Mouse (Mus musculus) ES-Bruce4 (cell line): ENCODE measurements around the gene Osbpl9.

Source experiments
- EP300 ChIP-seq: IDR thresholded peaks from 2 replicates; pipeline ENCODE4 v1.6.1; 2011; ENCODE audit warnings: low read depth, low read length; ENCODE audit not compliant: insufficient read depth
- POLR2A ChIP-seq: IDR thresholded peaks from one replicate; pipeline ENCODE4 v1.8.1; 2011; ENCODE audit warnings: low read length; ENCODE audit not compliant: insufficient read depth

- TF ChIP-seq POLR2A = no peak
- no peak for TF ChIP-seq EP300
Measured at GRCm38 (mm10) chr4:109112915-109113505, 89.1 kb downstream of the Osbpl9 start.
